Mouse (Mus musculus) midbrain, postnatal 0 days (tissue): ENCODE data around the gene Atg2a. TPM values are rescaled to one million over a fixed set of nuclear protein-coding genes. Genes with fewer than 3 reads are reported as not detected.

Experiments used
- ATAC-seq: fragments of 200-750 bp; cut with Nextera tagmentation; 2 replicates; pipeline ENCODE4 v1.8.0; 2017; ENCODE audit warnings: moderate number of reproducible peaks, mild to moderate bottlenecking, moderate TSS enrichment, moderate library complexity; ENCODE audit not compliant: low FRiP score
- DNase-seq: peaks from one replicate; pipeline ENCODE4 v3.0.0-alpha.2; 2015; ENCODE audit warnings: low spot score
- H3K27ac ChIP-seq: fragments of 300-500 bp; sonication (generic); 2 replicates; pipeline ENCODE4 v1.5.1; 2014; ENCODE audit warnings: low read depth, mild to moderate bottlenecking, low read length, mixed read lengths
- H3K27me3 ChIP-seq: fragments of 300-500 bp; sonication (generic); 2 replicates; pipeline ENCODE4 v1.6.1; 2014; ENCODE audit warnings: low read length, control low read depth, mixed read lengths; ENCODE audit not compliant: insufficient read depth
- H3K36me3 ChIP-seq: fragments of 300-500 bp; sonication (generic); 2 replicates; pipeline ENCODE4 v1.6.1; 2014; ENCODE audit warnings: low read length, control low read depth, mixed read lengths; ENCODE audit not compliant: insufficient read depth
- H3K4me1 ChIP-seq: fragments of 300-500 bp; sonication (generic); 2 replicates; pipeline ENCODE4 v1.6.1; 2014; ENCODE audit warnings: mild to moderate bottlenecking, control low read depth, antibody characterized with exemption, low read length, mixed read lengths; ENCODE audit not compliant: insufficient read depth
- H3K4me2 ChIP-seq: fragments of 300-500 bp; sonication (generic); 2 replicates; pipeline ENCODE4 v1.6.1; 2014; ENCODE audit warnings: low read depth, mild to moderate bottlenecking, low read length, mixed read lengths; ENCODE audit not compliant: poor library complexity, severe bottlenecking
- H3K4me3 ChIP-seq: fragments of 300-500 bp; sonication (generic); 2 replicates; pipeline ENCODE4 v1.5.1; 2014; ENCODE audit warnings: low read depth, mild to moderate bottlenecking, low read length, moderate library complexity
- H3K9ac ChIP-seq: fragments of 300-500 bp; sonication (generic); replicated peaks from 2 replicates; pipeline ENCODE4 v1.6.1; 2014; ENCODE audit warnings: mild to moderate bottlenecking, low read length, moderate library complexity, mixed read lengths; ENCODE audit not compliant: poor library complexity, severe bottlenecking
- H3K9me3 ChIP-seq: fragments of 300-500 bp; sonication (generic); 2 replicates; pipeline ENCODE4 v1.6.1; 2016; ENCODE audit warnings: low read length, control low read depth
- CTCF ChIP-seq: IDR thresholded peaks from 2 replicates; pipeline ENCODE4 v1.5.1; 2016; ENCODE audit warnings: antibody characterized with exemption, mild to moderate bottlenecking
- WGBS: fragments of 180-500 bp; shearing (Covaris S2); extraction: QIAGEN DNeasy Blood & Tissue Kit; methylation state at CpG from one replicate; pipeline ENCODE4 v1.1.7; 2014; 5-methylcytosine and 5-hydroxymethylcytosine counted together
- polyA plus RNA-seq: library from polyadenylated mRNA; unstranded; fragments of >200 nt; fragmentation: Nextera tagmentation; extraction: Ambion mirVana; gene quantifications from 2 replicates; pipeline ENCODE4 v1.2.1, GENCODE M21; 2015
- total RNA-seq: library from RNA; depleted of rRNA; stranded (reverse); fragments of >200 nt; gene quantifications from 2 replicates; pipeline ENCODE4 v1.2.3, GENCODE M21; 2014

Atg2a gene
- total and polyA plus RNA-seq, 2 experiments from 2014 or later, result 9.7 to 38.2 TPM

- no peaks in the 10 kb centered on the region for H3K27me3 ChIP-seq
- ATAC-seq (no peak), DNase-seq (no peak)
- no peak overlapping the region for H3K9ac ChIP-seq
- WGBS, result 75% methylated on average over 4 of the region's 4 CpGs
- H3K36me3 ChIP-seq, result peaks cover 44% of the 10 kb centered on the region
- no peak overlapping the region for H3K4me2 ChIP-seq
- no peaks in the 10 kb centered on the region for H3K9me3 ChIP-seq
- H3K4me1 ChIP-seq, result no peaks in the 10 kb centered on the region
- peak; percentile 60 for TF ChIP-seq CTCF
- H3K27ac ChIP-seq, result no peak overlapping the region
- no peak overlapping the region for H3K4me3 ChIP-seq
These were observed 19.5 kb downstream of the Atg2a start for GRCm38 (mm10) chr19:6260946-6261345.

DNA sequence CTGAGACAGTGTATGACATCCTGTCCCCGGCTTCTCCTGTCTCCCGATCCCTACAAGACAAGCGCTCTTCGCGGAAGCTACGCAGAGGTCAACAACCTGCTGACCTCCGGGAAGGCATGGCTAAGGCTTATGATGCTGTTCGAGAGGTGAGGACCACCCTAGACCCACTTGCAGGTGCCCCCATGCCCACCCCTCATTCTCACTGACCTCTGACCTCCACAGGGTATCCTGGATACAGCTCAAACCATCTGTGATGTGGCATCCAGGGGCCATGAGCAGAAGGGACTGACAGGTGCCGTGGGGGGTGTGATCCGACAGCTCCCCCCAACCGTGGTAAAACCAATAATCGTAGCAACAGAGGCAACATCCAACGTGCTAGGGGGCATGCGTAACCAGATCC, 19.9 kb downstream of the Atg2a start:
- Histone ChIP-seq H3K27ac (no peak overlapping the region), H3K9me3 (no peaks in the 10 kb centered on the region), H3K4me1 (no peaks in the 10 kb centered on the region), H3K9ac (no peak overlapping the region), H3K4me2 (no peak overlapping the region), H3K36me3 (peaks cover 41% of the 10 kb centered on the region), H3K27me3 (no peaks in the 10 kb centered on the region), H3K4me3 (no peak overlapping the region)
- 93% methylated on average over 14 of the region's 14 CpGs for WGBS
- DNase-seq (no peak), ATAC-seq (no peak)
- TF ChIP-seq CTCF, result no peak

- peak; percentile 56 for DNase-seq
- Histone ChIP-seq H3K9ac (no peak overlapping the region), H3K4me2 (no peak overlapping the region), H3K4me3 (no peak overlapping the region), H3K27ac (no peak overlapping the region), H3K9me3 (no peaks in the 10 kb centered on the region), H3K4me1 (no peaks in the 10 kb centered on the region), H3K27me3 (no peaks in the 10 kb centered on the region), H3K36me3 (peaks cover 32% of the 10 kb centered on the region)
- ATAC-seq, result no peak
- TF ChIP-seq CTCF, result peak; percentile 89
- 55% methylated on average over 7 of the region's 7 CpGs for WGBS
These were observed 20.8 kb downstream of the Atg2a start for GRCm38 (mm10) chr19:6262222-6262621.

GRCm38 (mm10) chr19:6262839-6263433, 21.5 kb downstream of the Atg2a start:
- Histone ChIP-seq H3K27ac (no peak overlapping the region), H3K9ac (no peak overlapping the region), H3K4me1 (no peaks in the 10 kb centered on the region), H3K9me3 (no peaks in the 10 kb centered on the region), H3K4me2 (no peak overlapping the region), H3K27me3 (no peaks in the 10 kb centered on the region), H3K4me3 (no peak overlapping the region), H3K36me3 (peaks cover 25% of the 10 kb centered on the region)
- 94% methylated on average over 8 of the region's 8 CpGs for WGBS
- no peak for TF ChIP-seq CTCF
- DNase-seq, result no peak
- ATAC-seq, result no peak

GRCm38 (mm10) chr19:6264200-6264599, 22.7 kb downstream of the Atg2a start:
- Histone ChIP-seq H3K4me2 (no peak overlapping the region), H3K27me3 (no peaks in the 10 kb centered on the region), H3K36me3 (peaks cover 15% of the 10 kb centered on the region), H3K27ac (no peak overlapping the region), H3K9ac (no peak overlapping the region), H3K9me3 (no peaks in the 10 kb centered on the region), H3K4me3 (no peak overlapping the region), H3K4me1 (no peaks in the 10 kb centered on the region)
- ATAC-seq (no peak), DNase-seq (no peak)
- no peak for TF ChIP-seq CTCF
- 80% methylated on average over 9 of the region's 9 CpGs for WGBS

- Histone ChIP-seq H3K27me3 (no peaks in the 10 kb centered on the region), H3K9ac (no peak overlapping the region), H3K27ac (no peak overlapping the region), H3K4me3 (no peak overlapping the region), H3K36me3 (peaks cover 15% of the 10 kb centered on the region), H3K4me1 (no peaks in the 10 kb centered on the region), H3K4me2 (no peak overlapping the region), H3K9me3 (no peaks in the 10 kb centered on the region)
- DNase-seq (no peak), ATAC-seq (no peak)
- WGBS, result 92% methylated on average over 8 of the region's 8 CpGs
- TF ChIP-seq CTCF, result no peak
These were observed 23.5 kb downstream of the Atg2a start for GRCm38 (mm10) chr19:6264945-6265344.
